Mouse (Mus musculus): ENCODE measurements around the gene Slc16a10.

The Slc16a10 gene

DNA sequence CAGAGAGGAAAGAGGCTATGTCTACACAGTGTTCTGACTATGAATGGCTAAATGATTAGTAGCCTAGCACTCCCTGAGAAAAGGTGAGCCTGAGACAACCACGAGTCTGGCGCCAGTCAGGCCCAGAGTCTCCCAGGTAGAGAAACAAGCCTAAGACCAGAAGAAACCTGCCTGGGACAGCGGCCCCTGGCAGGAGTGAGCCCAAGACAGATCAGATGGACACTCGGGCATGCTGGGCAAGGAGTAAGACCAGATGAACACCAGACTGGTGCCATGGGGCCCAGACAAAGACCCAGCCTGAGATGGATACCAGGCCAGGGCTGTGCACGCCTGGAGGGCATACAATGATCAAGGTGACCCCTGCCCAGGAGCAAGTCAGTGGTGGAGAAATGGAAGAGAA is 32.5 kb downstream of the Slc16a10 start:
- DNase-seq (ENCODE audit: low spot score), result no peak

DNA sequence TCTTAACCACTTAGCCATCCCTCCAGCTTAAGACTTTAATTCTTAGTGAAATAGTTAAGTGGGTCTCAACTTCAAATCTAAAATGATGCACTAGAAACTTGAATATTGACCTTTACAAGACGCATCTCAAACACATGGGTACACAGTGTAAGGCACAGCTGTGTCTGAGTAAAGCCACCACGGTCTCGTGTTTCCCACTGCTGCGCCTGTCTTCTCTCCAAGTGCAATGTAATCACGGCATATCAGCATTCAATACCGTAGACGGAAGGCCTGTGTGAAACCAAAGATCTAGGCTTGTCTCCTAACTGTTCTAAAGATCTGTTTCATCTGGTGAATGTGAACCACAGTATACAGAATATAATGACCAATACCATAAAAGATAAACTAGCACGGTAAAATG is 33.1 kb downstream of the Slc16a10 start:
- DNase-seq (ENCODE audit: low spot score), result no peak

DNA sequence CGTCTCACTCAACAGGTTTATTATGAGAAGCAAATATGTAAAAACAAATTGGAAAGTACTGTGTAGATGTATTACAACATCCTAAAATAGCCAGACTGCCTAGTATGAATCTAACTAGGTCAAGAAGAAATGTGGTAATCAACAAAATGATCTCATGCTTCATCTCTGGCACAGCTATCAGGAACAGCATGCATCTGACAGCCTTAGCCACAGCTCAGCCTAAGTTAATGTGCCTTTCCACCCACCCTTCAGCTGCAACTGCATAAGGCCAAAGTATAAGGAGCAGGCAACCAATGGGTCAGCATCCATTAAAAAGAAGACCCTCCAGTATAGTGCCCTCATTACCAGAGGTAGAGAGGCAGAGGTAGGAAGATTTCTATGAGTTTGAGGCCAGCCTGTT is 34.1 kb downstream of the Slc16a10 start:
- DNase-seq (ENCODE audit: low spot score), result no peak

DNA sequence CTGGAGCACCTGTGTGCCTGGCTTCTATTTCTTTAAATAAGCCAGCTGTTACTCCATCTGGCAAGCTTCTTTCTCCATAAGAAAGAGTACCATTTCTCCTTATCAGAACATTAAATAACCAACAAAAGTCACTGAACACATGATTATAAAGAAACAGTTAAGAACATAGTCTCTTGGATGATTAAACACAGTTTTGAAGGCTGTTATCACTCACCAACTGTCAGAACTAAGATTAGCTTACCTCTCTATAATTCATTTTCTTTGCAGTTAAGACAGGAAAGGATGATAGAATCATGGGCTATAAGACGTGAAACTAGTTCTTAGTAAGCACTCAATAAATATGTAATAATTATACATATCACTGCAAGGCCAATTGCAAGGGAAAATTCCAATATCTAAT is 36.9 kb downstream of the Slc16a10 start:
- DNase-seq (ENCODE audit: low spot score), result no peak

DNA sequence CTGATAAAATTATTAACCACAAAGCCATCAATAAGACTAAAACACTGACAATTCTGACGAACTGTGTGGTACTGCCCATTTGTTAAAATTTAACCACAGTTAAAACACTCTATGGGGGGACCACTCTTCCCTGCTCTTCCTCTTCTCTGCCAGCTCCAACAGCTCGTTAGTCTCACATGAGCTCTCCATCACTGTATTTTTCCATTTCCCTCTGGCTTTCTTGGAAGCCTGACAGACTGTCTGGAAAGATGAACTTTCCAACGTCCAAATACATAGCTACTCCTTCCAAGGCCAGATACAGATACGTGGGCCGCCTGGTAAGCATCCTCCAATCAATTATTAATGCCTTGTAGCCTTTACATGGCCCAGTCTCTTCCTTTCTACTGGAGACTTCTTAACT is 38.3 kb downstream of the Slc16a10 start:
- DNase-seq (ENCODE audit: low spot score), result no peak

DNA sequence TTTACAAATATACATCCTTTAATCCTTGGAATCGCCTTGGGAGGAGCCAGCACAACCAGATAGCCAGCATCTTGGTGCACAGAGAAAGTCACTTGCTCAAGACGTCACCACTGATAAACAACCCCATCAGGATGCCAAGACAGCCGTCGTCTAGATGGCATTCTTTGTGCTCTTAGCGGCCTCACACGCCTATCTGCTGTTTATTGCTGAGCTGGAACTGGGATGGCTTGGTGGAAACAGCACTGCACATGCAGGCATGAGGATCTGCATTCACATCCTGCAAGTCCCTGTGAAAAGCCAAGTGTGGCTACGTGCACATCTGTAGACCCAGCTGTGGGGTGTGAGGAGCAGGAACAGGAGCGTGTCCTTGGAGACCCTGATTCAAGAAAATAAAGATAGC is 39.1 kb downstream of the Slc16a10 start:
- no peak for DNase-seq (ENCODE audit: low spot score)

DNA sequence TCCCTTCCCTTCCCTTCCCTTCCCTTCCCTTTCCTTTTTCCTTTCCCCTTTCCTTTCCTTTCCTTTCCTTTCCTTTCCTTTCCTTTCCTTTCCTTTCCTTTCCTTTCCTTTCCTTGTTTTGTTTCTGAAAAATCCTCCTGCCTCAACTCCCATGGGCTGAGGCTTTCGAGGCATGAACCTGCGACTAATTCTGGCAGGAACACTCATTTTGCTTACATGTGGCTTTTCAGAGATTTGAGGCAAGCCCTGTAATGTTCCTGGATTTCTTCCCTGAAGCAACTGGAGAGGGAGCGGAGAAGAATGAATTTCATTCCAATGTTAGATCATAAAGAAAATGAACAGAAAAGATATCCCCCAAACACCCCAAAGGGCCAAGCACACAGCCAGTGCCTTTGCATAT is 39.9 kb downstream of the Slc16a10 start:
- no peak for DNase-seq (ENCODE audit: low spot score)

DNA sequence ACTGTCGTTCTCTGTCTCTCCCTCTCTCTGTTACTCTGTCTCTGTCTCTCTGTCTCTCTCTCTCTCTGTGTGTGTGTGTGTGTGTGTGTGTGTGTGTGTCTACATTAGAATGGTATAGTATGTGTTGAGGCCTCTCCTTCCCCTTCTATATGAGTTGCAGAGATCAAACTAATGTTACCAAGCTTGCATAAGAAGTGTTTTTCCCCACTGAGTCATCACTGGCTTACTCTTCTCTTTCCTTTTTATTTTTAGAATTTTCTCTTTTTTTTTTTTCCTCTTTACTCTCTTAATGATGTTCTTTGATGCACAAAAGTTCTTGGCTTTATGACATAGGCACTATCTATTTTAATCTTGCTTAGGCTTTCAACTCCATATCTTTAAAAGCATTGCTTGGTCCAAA is 43.6 kb downstream of the Slc16a10 start:
- DNase-seq (ENCODE audit: low spot score), result no peak

DNA sequence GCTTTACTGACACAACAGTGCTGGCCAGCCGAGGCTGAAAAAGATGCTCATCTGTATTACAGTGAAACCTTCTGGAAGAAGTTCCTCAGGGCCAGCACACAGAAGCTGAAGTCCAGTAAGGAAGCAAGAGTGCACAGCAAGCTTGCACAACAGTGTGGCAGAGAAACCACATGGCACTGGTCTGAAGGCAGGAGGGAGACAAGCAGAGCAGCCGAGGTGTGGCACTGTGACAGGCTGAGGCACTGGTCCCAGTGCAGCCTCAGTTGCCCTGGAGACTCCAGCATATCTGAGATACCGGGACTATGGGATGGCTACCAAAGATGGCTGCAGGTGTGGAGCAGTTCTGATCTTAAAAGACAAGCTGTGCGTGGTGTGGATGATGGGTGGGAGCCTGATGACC is 44.5 kb downstream of the Slc16a10 start:
- no peak for DNase-seq (ENCODE audit: low spot score)

DNA sequence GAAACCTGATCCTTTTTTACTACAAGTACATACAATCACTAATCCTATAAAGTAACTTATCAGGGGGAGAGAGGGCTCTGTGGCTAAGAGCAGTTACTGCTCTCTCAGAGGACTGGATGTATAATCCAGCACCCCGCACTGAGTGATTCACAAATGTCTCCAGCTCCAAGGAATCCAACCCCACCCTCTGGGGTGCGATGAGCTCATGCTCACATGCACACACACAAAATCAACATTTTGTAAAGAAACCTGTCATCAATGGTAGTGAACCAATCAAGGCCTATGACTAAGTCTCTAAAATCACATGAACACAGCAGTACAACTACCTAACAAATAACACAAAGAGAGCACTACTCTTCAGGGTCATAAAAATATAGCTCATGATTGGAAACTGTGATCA is 47.3 kb downstream of the Slc16a10 start:
- no peak for DNase-seq (ENCODE audit: low spot score)

DNA sequence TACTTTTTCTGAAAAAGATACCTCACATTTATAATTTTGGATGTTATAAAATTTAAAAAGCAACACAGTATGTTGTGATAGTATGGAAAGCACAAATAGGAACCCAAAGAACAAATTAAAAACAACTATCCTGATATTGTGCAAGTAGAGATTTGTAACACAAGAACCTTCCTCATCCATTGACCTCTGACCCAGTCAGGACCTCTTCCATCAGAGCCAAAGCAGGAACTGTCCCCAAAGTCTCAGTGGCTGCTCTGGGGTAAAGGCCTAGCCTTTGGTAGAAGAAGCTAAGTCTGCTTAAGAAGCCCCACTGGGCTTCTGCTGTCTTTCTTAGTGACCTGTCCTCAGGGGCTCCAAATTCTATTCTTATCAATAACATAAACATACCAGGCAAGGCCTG is 48.5 kb downstream of the Slc16a10 start:
- DNase-seq (ENCODE audit: low spot score), result no peak

DNA sequence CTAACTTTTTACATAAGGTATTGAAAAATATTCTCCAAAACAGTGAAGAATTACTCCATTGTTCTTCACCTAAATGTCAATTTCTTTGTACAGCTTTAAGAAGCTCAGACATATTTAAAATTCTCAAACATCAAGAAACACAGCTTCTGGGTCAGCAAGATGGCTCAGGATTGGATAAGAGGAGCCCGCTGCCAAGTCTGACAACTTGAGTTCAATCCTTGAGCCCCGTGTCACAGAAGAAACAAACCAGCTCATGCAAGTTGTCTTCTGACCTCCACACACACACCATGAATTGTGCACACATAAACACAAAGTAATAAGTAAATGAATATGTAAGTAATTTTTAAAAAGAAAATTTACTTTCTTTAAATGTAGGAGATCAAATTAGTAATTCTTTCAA is 50.6 kb downstream of the Slc16a10 start:
- DNase-seq (ENCODE audit: low spot score), result no peak

DNA sequence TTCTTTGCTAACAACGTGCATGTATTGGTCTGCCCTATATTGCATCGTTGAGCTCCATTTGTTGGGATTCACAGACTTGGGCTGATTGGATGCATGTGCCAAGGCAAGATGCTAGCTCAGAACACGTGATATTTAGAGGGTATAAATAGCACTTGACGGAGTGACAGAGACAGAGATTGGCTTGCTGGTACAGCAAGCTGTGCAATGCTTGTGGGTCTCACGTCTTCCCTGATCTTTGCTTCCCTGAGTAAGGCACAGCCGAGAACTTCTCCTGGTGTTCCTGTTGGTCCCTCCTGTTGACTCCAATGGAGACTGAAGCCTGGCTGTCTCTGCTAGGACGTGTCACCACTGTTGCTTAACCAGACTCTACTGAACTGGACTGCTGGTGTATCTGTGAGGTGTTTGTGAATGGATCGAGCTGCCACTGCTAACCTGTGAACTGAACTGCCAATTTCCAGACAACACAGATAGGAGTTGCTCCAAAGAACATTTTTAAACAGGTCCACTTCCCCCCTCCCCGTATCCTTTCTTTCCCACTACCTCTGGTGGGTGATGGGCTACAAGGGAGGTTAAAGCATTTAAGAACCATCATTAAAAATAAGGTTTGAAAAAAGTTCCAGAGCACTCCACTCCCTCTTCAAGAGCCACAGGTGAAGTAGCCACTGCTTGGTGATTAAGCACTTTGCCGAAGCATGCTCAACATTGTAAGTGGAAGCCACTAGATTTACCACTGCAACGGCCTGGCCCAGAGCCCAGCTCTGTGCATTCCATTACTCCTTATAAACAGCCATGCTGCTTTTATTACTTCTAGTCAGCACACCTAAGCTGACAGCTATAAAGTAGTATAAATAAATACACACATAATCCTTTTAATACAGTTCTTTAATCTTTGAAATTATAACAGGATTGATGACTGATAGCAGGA is 51.3 kb downstream of the Slc16a10 start:
- DNase-seq (ENCODE audit: low spot score), result no peak

DNA sequence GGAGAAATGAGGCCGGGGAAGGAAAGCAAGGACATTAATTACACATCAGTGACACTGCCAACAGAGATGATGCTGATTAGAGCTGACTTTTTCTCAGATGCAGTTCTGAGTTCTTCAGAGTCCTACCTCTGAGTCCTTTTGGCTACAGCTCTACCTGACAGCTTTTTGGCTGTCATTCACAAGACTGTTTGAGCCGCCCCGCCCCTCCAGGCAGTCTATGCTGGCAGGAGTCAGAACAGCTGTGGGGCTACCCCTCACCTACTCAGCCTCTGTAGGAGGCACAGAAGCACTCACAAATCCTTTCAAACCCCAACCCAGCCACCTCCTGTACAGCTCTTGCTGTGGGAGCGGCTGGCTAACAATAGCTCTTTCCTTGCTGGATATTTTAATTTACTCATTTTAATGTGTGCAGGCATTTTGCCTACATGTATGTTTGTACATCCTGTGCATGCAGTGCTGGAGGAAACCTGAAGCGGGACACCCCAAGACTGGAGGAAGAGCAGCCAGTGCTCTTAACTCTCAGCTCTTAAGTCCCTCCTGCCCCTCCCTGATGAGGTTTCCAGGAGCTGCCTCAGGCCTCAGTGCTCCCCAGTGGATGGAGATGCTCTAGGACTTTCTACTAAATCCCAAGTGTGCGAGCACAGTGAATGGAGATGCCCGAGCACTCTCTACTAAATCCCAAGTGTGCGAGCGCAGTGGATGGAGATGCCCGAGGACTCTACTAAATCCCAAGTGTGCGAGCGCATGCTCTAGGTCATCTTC is 57.5 kb downstream of the Slc16a10 start:
- DNase-seq (ENCODE audit: low spot score), result no peak

DNA sequence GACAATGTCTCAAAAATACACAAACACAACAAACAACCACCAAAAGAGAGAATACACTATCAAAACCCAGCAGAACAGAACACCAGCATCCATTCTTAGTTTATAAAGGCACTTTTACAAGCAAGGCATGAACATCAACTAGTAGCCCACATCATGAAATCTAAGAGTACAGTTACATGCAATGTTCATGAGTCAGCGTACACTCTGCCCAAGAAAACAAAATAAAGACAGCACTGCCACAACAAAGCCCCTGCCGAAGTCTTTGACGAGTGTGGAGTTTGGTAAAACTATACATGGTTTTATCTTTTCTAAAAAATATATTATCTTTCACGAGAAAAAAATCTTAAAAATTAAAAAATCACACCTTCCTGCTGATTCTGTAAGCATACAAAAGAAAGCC is 58.5 kb downstream of the Slc16a10 start:
- DNase-seq (ENCODE audit: low spot score), result no peak

DNA sequence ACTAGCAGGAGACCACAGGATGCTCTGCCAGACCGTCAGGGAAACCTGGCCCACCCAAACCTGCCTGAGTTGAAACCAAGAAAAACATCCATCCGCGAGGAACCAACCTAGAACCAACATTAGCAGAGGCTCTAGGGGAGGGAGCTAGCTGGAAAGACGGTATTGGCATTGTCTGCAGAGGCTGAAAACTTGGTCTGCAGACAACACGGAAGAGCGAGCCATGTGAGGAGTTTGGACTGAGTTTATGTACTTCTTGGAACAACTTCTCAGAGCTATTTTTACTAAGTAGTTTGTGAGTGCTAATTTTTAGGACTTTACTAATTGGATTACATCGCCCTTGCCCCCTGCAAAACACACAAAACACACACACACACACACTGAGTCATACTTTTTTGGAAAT is 59.4 kb downstream of the Slc16a10 start:
- DNase-seq (ENCODE audit: low spot score), result no peak

DNA sequence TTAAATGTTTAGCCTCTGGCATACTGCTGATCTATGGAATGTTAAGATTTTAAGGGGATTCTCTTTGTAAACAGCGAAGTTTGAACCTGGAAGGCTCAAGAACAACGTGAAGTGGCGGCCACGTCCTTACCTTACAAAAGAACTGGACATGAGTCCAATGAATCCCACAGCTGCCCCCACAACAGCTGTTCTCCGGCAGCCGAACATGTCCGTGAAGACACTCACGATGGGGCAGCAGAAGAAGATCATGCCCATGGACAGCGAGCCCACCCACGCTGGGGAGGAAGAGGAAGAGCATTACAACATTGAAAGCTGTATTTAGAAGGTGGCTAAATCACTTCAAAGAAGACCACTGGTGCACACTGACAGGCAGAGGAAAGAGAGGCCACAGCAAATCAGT is 61.5 kb downstream of the Slc16a10 start:
- DNase-seq (ENCODE audit: low spot score), result no peak

DNA sequence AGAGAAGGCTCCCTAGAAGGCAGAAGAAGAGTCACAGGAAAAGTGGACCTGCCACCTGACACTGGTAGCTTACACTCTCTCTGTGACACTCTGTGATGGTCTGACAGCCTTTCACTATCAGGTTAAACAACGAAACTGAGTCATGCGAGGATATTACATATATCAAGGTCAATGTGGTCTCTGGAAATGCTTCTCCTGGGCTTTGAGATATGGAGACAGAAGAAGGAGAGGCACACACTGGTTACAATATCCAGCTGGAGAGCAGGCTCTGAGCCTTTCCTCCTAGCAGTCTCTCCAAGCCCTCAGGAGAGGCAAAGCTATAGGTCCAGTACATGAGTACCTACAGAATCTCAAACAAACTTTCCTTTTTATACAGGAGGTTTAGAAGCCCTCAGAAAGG is 62.8 kb downstream of the Slc16a10 start:
- no peak for DNase-seq (ENCODE audit: low spot score)

DNA sequence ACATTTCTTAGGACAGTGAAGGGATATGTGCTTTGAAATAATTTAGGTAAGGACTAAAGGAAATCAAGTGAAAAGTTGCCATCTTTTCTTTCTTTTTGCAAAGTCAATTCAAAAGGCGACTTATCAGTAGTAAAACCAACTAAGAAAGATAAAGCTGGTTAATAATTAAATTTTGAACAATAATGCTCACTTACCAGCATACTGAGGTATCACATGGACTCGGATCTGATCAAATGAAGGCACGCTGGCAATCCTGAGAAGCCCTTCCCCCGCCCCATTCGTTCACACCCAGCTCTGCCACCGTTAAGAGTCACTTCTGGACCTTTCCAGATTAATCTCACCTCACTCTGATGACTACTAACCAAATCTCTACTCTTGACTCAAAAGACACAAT is 64.1 kb downstream of the Slc16a10 start:
- DNase-seq (ENCODE audit: low spot score), result no peak

DNA sequence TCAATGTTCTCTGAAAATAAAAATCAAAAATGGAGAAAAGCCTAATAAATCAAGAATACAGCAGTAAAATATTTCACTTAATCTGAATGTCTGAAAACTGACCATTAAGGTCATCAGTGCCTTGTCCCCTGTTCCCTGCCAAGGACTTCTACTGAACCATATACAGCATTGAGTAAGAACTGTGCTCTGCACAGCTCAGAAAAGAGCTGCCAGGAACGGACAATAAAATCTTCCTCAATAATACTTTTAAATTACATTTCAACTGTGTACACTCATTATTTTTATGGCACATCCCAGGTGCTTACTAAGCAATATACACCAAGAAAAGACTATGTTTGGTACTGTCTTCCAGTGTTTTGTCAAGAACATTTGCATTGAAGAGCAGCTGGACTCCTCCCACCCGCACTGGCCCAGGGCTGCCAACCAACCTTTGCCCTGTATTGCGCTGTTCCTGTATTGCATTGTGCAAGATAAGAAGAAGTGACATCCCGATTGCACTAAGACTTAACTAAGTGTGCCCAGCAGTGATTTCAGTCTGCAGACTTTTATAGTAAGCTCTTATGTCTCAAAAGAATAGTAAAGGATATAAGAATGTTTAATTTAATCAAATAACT is 64.6 kb downstream of the Slc16a10 start:
- no peak for DNase-seq (ENCODE audit: low spot score)

DNA sequence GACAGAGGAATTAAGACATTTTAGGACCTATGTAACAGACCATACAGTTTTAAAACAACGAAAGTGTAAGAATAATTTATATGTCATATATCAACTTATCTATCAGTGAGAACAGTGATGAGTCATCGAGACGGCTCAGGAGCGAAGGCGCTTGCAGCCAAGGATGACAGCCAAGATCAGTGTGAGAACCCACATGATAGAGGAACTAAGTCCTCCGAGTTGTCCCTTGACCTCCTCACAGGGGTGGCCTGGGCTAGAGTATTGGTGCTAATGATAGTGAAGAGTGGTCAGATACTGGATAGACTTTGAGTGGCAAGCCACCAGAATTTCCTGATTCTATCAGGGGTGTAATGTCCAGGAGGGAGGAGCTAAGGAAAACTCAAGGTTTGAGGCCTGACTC is 68.5 kb downstream of the Slc16a10 start:
- no peak for DNase-seq (ENCODE audit: low spot score)

DNA sequence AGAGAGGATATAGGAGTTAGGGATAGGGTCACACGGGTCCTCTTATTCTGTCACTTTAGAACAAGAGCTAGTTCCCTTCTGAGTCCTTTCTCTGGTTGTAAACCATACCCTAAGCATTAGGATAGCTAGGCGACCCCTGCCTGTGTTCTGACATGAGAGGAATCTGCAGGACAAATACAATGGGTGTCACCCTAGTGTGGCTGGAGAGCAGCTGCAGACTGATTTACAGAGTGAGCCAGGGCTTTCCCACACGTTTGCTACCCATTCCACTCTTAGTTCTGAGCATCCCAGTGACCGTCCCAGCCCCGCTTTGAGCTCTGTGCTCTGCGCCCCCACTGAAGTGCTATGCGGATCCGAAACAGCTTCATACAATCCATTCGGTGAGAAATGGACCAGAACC is 71.4 kb downstream of the Slc16a10 start:
- no peak for DNase-seq (ENCODE audit: low spot score)

DNA sequence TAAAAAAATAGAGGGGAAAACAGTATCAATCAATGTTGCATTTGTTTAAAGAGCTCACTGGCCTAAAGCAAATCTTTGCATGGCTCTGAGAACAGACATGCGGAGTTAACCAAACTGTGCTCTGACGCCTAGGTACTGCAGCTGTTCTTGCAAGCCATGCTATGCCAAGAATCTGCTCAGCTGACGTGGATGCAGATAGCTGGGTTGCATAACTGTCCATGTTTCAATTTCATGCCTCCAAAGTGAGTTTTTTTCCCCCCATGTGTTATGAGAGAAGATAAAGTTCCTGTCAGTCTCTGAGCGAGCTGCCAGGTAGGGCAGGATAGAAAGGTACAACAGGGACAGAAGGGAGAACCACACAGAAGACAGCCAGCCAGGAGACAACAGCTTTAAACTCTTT is 72.8 kb downstream of the Slc16a10 start:
- DNase-seq (ENCODE audit: low spot score), result no peak

Data from embryo, embryonic 10.5 days (tissue).